Mouse (Mus musculus): Measurements from ENCODE around the gene Gm20498. TPM values are rescaled to one million over a fixed set of nuclear protein-coding genes. Genes with fewer than 3 reads are reported as not detected.
"Not testable (repeated sequence)": the region's sequence is repeated elsewhere in the genome, so short reads cannot be mapped to it uniquely, and the experiment has no call there.

Gm20498 gene
- 10 to 100 TPM; 35.4 to 38.8 TPM for total RNA-seq (2021)
- long read RNA-seq, experiment 1, partial matches to known transcripts: 1 of 95 reads
- long read RNA-seq, experiment 1, other reads (novel, unspliced or antisense): 89 of 95 reads
- long read RNA-seq, experiment 2, transcript Gm20498-202 (6 exons, 1,043 nt): major isoform, 5 of 92 reads
- long read RNA-seq, experiment 2, partial matches to known transcripts: 1 of 92 reads
- long read RNA-seq, experiment 2, other reads (novel, unspliced or antisense): 83 of 92 reads

GRCm38 (mm10) chr12:81532316-81533028 is at the start of gene Gm20498, which contains the start of gene Synj2bp:
Gene Gm20498 (minus strand): TSS chr12:81532905.
Gene Synj2bp (minus strand): TSS chr12:81532911.
- intact Hi-C loops (cut with DNase I): no loop called here
- DNase-seq: peak; percentile 68 to 74

- intact Hi-C loops (cut with DNase I): no loop called here
- DNase-seq: no peak
Measured at GRCm38 (mm10) chr12:81568374-81568773, 35.7 kb upstream of the Gm20498 start, which contains the start of gene Adam21. Gene Adam21 (minus strand): TSS chr12:81568474.

- intact Hi-C loops (cut with DNase I): no loop called here
- no peak for DNase-seq
Measured at GRCm38 (mm10) chr12:81567931-81568330, 35.2 kb upstream of the Gm20498 start.

- intact Hi-C loops (cut with DNase I): no loop called here
- DNase-seq: no peak
Measured at GRCm38 (mm10) chr12:81564173-81564572, 31.5 kb upstream of the Gm20498 start.

- DNase-seq: no peak
Measured at GRCm38 (mm10) chr12:81549286-81549685, 16.6 kb upstream of the Gm20498 start.

GRCm38 (mm10) chr12:81547163-81547562 is 14.5 kb upstream of the Gm20498 start:
- DNase-seq: no peak
- intact Hi-C loops (cut with DNase I): no loop called here

More at GRCm38 (mm10) chr12:81549286-81549685, 16.6 kb upstream of the Gm20498 start:
- intact Hi-C loops (cut with DNase I): no loop called here

GRCm38 (mm10) chr12:81533029-81533419 is 319 bp upstream of the Gm20498 start:
- no peak for DNase-seq
- intact Hi-C loops (cut with DNase I): no loop called here

GRCm38 (mm10) chr12:81530587-81530986 is 2.1 kb downstream of the Gm20498 start:
- DNase-seq; intact Hi-C loops (cut with DNase I): not testable (repeated sequence)

- DNase-seq; intact Hi-C loops (cut with DNase I): not testable (repeated sequence)
Measured at GRCm38 (mm10) chr12:81496906-81497305, 35.8 kb downstream of the Gm20498 start.

GRCm38 (mm10) chr12:81490491-81490890 is 42.2 kb downstream of the Gm20498 start:
- intact Hi-C loops (cut with DNase I): no loop called here

GRCm38 (mm10) chr12:81485311-81485710 is 47.4 kb downstream of the Gm20498 start:
- intact Hi-C loops (cut with DNase I): no loop called here
- no peak for DNase-seq

More at GRCm38 (mm10) chr12:81490491-81490890, 42.2 kb downstream of the Gm20498 start:
- DNase-seq: no peak

GRCm38 (mm10) chr12:81484727-81485191 is 47.9 kb downstream of the Gm20498 start, which contains the start of gene Cox16:
Gene Cox16 (minus strand): TSS chr12:81485127.
- intact Hi-C loops (cut with DNase I): no loop called here
- peak; percentile 81 to 91 for DNase-seq

- intact Hi-C loops (cut with DNase I): no loop called here
- DNase-seq: no peak
Measured at GRCm38 (mm10) chr12:81484212-81484611, 48.5 kb downstream of the Gm20498 start.

GRCm38 (mm10) chr12:81483656-81484055 is 49.0 kb downstream of the Gm20498 start:
- no peak for DNase-seq
- intact Hi-C loops (cut with DNase I): no loop called here

GRCm38 (mm10) chr12:81459051-81459450 is 73.7 kb downstream of the Gm20498 start:
- intact Hi-C loops (cut with DNase I); DNase-seq: not testable (repeated sequence)

- DNase-seq; intact Hi-C loops (cut with DNase I): not testable (repeated sequence)
Measured at GRCm38 (mm10) chr12:81438985-81439384, 93.7 kb downstream of the Gm20498 start.

GRCm38 (mm10) chr12:81434778-81435177 is 97.9 kb downstream of the Gm20498 start:
- DNase-seq; intact Hi-C loops (cut with DNase I): not testable (repeated sequence)

GRCm38 (mm10) chr12:81421846-81422245 is 110.9 kb downstream of the Gm20498 start, which contains the start of gene Adam4:
Gene Adam4 (minus strand): TSS chr12:81421946.
- intact Hi-C loops (cut with DNase I): no loop called here
- DNase-seq: no peak

- DNase-seq: no peak
- intact Hi-C loops (cut with DNase I): loop anchor here (1.0 kb wide), 1 partner anchor 28 kb away; no protein-coding TSS in a partner anchor
Measured at GRCm38 (mm10) chr12:81413211-81413610, 119.5 kb downstream of the Gm20498 start.

GRCm38 (mm10) chr12:81408966-81409365 is 123.7 kb downstream of the Gm20498 start:
- no peak for DNase-seq
- intact Hi-C loops (cut with DNase I): no loop called here

- intact Hi-C loops (cut with DNase I): loop anchor here (1.0 to 5.0 kb wide), 2 partner anchors 203 to 420 kb away; no protein-coding TSS in a partner anchor
- DNase-seq: peak in 1 of 2 experiments; percentile 13
Measured at GRCm38 (mm10) chr12:81402187-81402586, 130.5 kb downstream of the Gm20498 start.
